Mouse (Mus musculus) cerebellum, adult 2 months (tissue): ENCODE measurements around the gene Dnajc11.

ENCODE experiments used
- CTCF ChIP-seq: fragments of 200-500 bp; IDR thresholded peaks from 2 replicates; pipeline ENCODE4 v1.5.1; 2011; ENCODE audit warnings: low read depth, mild to moderate bottlenecking, control low read depth, low read length, moderate library complexity, borderline replicate concordance; ENCODE audit not compliant: insufficient read depth
- POLR2A ChIP-seq: fragments of 200-500 bp; IDR thresholded peaks from 2 replicates; pipeline ENCODE4 v1.6.1; 2011; ENCODE audit warnings: low read length, control low read depth, borderline replicate concordance; ENCODE audit not compliant: insufficient read depth

GRCm38 (mm10) chr4:152002063-152002462, 68.6 kb downstream of the Dnajc11 start:
- TF ChIP-seq CTCF (no peak), POLR2A (no peak)
